Mouse (Mus musculus) hindbrain, embryonic 14.5 days (tissue): Measurements from ENCODE around the gene Mvd. TPM values are rescaled to one million over a fixed set of nuclear protein-coding genes. Genes with fewer than 3 reads are reported as not detected.

Experiments used
- ATAC-seq: fragments of 200-750 bp; cut with Nextera tagmentation; 2 replicates; pipeline ENCODE4 v1.8.0; 2017; ENCODE audit warnings: moderate number of reproducible peaks, mild to moderate bottlenecking, moderate TSS enrichment, moderate library complexity; ENCODE audit not compliant: low FRiP score
- DNase-seq: peaks from one replicate; pipeline ENCODE4 v3.0.0-alpha.2; 2015; ENCODE audit warnings: low spot score
- H3K27ac ChIP-seq: fragments of 300-500 bp; sonication (generic); 2 replicates; pipeline ENCODE4 v1.5.1; 2014; ENCODE audit warnings: mild to moderate bottlenecking, moderate library complexity
- H3K27me3 ChIP-seq: fragments of 300-500 bp; sonication (generic); 2 replicates; pipeline ENCODE4 v1.6.1; 2014; ENCODE audit warnings: mild to moderate bottlenecking, low read length, mixed read lengths; ENCODE audit not compliant: control insufficient read depth, insufficient read depth
- H3K36me3 ChIP-seq: fragments of 300-500 bp; sonication (generic); replicated peaks from 2 replicates; pipeline ENCODE4 v1.6.1; 2014; ENCODE audit not compliant: control insufficient read depth, insufficient read depth
- H3K4me1 ChIP-seq: fragments of 300-500 bp; sonication (generic); replicated peaks from 2 replicates; pipeline ENCODE4 v1.6.1; 2014; ENCODE audit warnings: antibody characterized with exemption, low read length, mixed read lengths; ENCODE audit not compliant: control insufficient read depth, insufficient read depth
- H3K4me2 ChIP-seq: fragments of 300-500 bp; sonication (generic); replicated peaks from 2 replicates; pipeline ENCODE4 v1.6.1; 2014; ENCODE audit warnings: mild to moderate bottlenecking, moderate library complexity
- H3K4me3 ChIP-seq: fragments of 300-500 bp; sonication (generic); replicated peaks from 2 replicates; pipeline ENCODE4 v1.5.1; 2014; ENCODE audit warnings: mild to moderate bottlenecking, low read length
- H3K9ac ChIP-seq: fragments of 300-500 bp; sonication (generic); 2 replicates; pipeline ENCODE4 v1.6.1; 2014
- H3K9me3 ChIP-seq: fragments of 300-500 bp; sonication (generic); 2 replicates; pipeline ENCODE4 v1.6.1; 2016; ENCODE audit warnings: low read length; ENCODE audit not compliant: control insufficient read depth
- WGBS: fragments of 180-500 bp; shearing (Covaris S2); extraction: QIAGEN DNeasy Blood & Tissue Kit; methylation state at CpG from one replicate; pipeline ENCODE4 v1.1.7; 2014; 5-methylcytosine and 5-hydroxymethylcytosine counted together
- polyA plus RNA-seq: library from polyadenylated mRNA; unstranded; fragments of >200 nt; fragmentation: Nextera tagmentation; extraction: Ambion mirVana; gene quantifications from 2 replicates; pipeline ENCODE4 v1.2.1, GENCODE M21; 2014

Mvd gene
- polyA plus RNA-seq, 1 experiment from 2014 or later: 61.3 TPM

DNA sequence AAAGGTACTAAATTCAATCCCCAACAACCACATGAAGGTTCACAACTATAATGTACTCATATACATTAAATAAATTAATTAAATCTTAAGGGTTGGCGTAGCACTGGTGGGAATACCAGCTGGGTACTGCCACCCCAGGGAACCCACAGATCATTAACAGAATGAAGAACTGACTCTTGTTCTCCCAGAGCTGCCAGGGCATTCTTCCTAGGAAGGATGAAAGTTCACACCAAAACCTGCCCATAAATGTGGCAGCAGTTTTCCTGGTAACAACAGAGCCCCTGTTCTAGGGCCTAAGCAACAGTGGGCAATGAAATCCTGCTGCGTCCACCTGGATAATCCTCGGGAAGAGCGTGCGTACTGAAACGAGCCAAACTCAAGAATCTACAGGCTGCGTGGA is 866 bp downstream of the Mvd start:
- Histone ChIP-seq H3K9me3 (no peaks in the 10 kb centered on the region), H3K9ac (peak overlapping the region; percentile 80), H3K4me2 (peak overlapping the region; percentile 85), H3K4me3 (peak overlapping the region; percentile 74), H3K27ac (peak overlapping the region; percentile 85), H3K27me3 (no peaks in the 10 kb centered on the region), H3K4me1 (peaks cover 23% of the 10 kb centered on the region), H3K36me3 (peaks cover 21% of the 10 kb centered on the region)
- DNase-seq: no peak
- no peak for ATAC-seq
- 14% methylated on average over 7 of the region's 7 CpGs for WGBS

DNA sequence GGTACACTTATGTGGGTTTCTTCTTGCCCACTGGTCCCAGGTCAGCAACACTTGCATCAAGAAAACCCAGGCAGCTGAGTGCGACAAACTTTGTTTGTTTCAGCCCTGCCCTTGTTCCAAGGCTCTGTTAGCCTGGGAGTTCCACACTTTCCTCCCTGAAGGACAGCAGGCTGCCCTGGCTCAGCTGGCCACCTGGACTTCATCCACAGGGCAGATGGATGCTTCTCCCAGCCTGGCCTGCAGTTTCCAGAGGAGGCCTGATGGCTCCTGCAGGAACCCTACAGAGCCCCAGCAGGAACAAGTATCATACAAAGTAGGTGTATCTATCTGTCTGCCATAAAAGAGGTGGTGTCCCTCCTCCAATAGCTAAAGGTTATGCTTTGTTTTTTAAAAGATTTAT is 1.9 kb downstream of the Mvd start:
- no peak for ATAC-seq
- 100% methylated on average over 1 of the region's 1 CpGs for WGBS
- no peak overlapping the region for H3K9ac ChIP-seq
- no peak overlapping the region for H3K27ac ChIP-seq
- peaks cover 30% of the 10 kb centered on the region for H3K36me3 ChIP-seq
- peaks cover 23% of the 10 kb centered on the region for H3K4me1 ChIP-seq
- no peak for DNase-seq
- H3K4me3 ChIP-seq: no peak overlapping the region
- no peaks in the 10 kb centered on the region for H3K27me3 ChIP-seq
- no peaks in the 10 kb centered on the region for H3K9me3 ChIP-seq
- H3K4me2 ChIP-seq: no peak overlapping the region

DNA sequence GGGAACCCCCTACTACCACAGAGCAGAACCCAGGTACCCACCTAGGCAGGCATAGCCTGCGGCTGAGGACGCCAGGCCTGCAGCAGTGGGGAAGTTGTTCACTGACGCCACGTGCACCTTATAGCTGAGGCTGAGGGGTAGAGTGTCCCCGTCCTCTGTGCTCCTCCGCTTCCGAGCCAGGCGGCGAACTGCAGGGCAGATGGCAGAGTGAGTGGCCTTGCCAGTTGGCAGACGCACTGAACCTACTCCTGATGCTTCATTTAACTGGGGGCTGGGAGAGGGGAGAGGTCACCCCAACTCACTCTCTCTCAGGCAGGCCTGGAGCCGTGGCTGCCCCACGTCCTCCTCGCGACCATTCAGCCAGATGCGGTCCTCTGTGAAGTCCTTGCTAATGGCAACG is 3.9 kb downstream of the Mvd start:
- WGBS: 96% methylated on average over 16 of the region's 16 CpGs
- peaks cover 10% of the 10 kb centered on the region; the same call in 1 of the 2 replicates for H3K4me1 ChIP-seq
- H3K9ac ChIP-seq: no peak overlapping the region
- ATAC-seq (no peak), DNase-seq (no peak)
- H3K4me2 ChIP-seq: no peak overlapping the region
- H3K27me3 ChIP-seq: no peaks in the 10 kb centered on the region
- H3K36me3 ChIP-seq: peaks cover 49% of the 10 kb centered on the region
- H3K4me3 ChIP-seq: no peak overlapping the region
- H3K27ac ChIP-seq: no peak overlapping the region
- H3K9me3 ChIP-seq: no peaks in the 10 kb centered on the region

DNA sequence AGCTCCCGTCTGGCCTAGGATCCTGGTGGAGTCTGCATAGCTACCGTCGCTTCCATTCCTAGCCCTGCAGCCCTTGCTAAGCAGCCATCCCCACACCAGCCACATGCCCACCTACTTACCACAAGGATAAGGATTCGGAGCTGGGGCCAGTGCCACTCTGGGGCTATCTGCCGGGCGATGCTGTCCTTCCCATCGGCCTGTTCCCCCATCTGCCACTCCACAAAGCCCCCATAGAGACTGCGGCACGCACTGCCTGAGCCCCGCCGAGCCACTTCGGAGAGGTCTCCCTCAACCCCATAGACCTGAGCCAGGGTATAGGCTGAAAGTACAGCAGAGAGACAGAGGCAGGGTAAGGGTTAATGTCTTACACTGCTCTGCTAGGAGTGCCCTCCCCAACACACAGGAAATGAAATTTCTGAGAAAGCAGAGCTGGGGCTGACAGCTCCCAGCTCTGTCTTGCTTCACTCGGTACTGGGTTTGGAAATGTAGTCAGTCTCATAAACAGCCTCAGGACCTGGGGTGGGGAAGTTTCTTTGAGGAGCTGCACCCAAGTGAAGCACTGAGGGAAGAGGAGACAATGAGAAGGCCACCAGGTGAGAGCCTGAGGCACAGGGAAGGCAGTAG is 5.4 kb downstream of the Mvd start:
- no peak overlapping the region for H3K27ac ChIP-seq
- ATAC-seq (no peak), DNase-seq (no peak)
- H3K4me3 ChIP-seq: no peak overlapping the region
- no peaks in the 10 kb centered on the region for H3K9me3 ChIP-seq
- H3K4me1 ChIP-seq: peaks cover 10% of the 10 kb centered on the region; the same call in 1 of the 2 replicates
- WGBS: 94% methylated on average over 13 of the region's 13 CpGs
- peaks cover 3% of the 10 kb centered on the region; the same call in 1 of the 2 replicates for H3K27me3 ChIP-seq
- no peak overlapping the region for H3K4me2 ChIP-seq
- H3K9ac ChIP-seq: no peak overlapping the region
- peaks cover 61% of the 10 kb centered on the region for H3K36me3 ChIP-seq

DNA sequence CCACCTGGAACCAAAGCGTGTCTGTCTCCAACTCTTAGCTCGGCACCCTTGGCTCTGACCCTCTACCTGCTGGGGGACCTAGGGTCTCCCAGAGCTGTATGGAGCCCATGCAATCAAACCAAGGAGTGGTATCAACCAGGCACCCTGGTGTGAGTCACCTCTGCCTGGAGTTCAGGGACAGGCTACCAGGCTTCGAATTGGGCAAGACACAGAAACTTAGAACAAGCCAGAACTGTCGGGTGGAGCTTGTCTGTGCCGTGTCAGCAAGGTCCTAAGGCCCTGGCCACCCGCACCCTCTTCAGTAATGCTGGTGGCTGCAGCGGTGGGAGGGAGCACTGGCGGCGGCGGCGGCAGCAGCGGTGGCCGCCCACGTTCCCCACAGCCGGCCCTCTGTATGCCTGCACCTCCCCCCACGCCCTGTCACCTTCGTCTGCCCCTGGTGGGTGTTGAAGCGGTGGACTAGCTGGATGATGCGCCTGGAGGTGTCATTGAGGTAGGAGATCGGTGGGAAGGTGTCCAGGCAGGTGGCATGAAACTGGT is 6.6 kb downstream of the Mvd start:
- 90% methylated on average over 14 of the region's 20 CpGs for WGBS
- H3K36me3 ChIP-seq: peaks cover 61% of the 10 kb centered on the region
- no peak for ATAC-seq

DNA sequence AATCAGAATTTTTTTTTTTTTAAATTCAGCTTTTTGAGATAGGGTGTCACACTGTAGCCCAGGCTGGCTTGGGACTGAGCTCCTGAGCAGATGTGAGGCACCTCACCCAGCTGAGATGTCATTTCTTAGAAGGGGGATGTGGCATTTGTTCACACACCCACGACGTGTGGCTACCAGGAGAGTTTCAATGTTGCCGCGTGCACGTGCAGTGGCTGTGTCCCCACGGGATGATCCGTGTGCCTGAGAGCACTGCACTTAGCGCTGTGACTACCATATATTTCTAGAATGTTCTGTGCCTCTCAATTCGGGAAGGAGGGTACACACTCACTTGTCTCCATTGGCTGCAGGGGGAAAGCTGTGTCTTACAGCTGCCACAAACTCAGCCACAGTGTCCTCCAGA is 7.1 kb downstream of the Mvd start:
- no peak overlapping the region for H3K4me3 ChIP-seq
- DNase-seq: no peak
- no peaks in the 10 kb centered on the region for H3K9me3 ChIP-seq
- H3K27me3 ChIP-seq: peaks cover 6% of the 10 kb centered on the region; the same call in 1 of the 2 replicates
- 95% methylated on average over 9 of the region's 9 CpGs for WGBS
- H3K27ac ChIP-seq: no peak overlapping the region
- ATAC-seq: no peak
- H3K36me3 ChIP-seq: peaks cover 61% of the 10 kb centered on the region
- H3K4me2 ChIP-seq: no peak overlapping the region
- peaks cover 9% of the 10 kb centered on the region for H3K4me1 ChIP-seq
- no peak overlapping the region for H3K9ac ChIP-seq

More for the DNA sequence above, 6.6 kb downstream of the Mvd start:
- Histone ChIP-seq H3K27ac (no peak overlapping the region), H3K4me1 (peaks cover 6% of the 10 kb centered on the region), H3K9me3 (no peaks in the 10 kb centered on the region), H3K4me2 (no peak overlapping the region), H3K4me3 (no peak overlapping the region), H3K9ac (no peak overlapping the region), H3K27me3 (peaks cover 6% of the 10 kb centered on the region; the same call in 1 of the 2 replicates)
- DNase-seq: no peak

DNA sequence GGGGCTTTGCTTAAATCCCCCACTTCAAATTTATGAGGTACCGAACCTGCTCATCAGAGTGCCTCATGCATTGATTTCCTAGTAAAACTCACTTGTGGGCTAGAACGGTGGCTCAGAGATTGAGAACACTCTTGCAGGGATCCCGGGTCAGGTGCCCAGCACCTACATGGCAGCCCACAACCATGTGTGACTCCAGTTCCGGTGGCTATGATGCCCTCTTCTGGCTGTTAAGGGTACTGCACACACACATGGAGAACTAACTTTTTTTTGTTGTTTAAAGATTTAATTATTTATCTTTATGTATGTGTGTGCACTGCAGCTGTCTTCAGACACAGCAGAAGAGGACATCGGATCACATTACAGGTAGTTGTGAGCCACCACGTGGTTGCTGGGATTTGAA is 7.8 kb downstream of the Mvd start:
- H3K36me3 ChIP-seq: peaks cover 61% of the 10 kb centered on the region
- H3K4me2 ChIP-seq: no peak overlapping the region
- no peak overlapping the region for H3K27ac ChIP-seq
- ATAC-seq: no peak
- DNase-seq: no peak
- H3K4me3 ChIP-seq: no peak overlapping the region
- H3K9ac ChIP-seq: no peak overlapping the region
- peaks cover 9% of the 10 kb centered on the region for H3K4me1 ChIP-seq
- WGBS: 93% methylated on average over 6 of the region's 6 CpGs
- H3K9me3 ChIP-seq: no peaks in the 10 kb centered on the region
- H3K27me3 ChIP-seq: peaks cover 6% of the 10 kb centered on the region; the same call in 1 of the 2 replicates

DNA sequence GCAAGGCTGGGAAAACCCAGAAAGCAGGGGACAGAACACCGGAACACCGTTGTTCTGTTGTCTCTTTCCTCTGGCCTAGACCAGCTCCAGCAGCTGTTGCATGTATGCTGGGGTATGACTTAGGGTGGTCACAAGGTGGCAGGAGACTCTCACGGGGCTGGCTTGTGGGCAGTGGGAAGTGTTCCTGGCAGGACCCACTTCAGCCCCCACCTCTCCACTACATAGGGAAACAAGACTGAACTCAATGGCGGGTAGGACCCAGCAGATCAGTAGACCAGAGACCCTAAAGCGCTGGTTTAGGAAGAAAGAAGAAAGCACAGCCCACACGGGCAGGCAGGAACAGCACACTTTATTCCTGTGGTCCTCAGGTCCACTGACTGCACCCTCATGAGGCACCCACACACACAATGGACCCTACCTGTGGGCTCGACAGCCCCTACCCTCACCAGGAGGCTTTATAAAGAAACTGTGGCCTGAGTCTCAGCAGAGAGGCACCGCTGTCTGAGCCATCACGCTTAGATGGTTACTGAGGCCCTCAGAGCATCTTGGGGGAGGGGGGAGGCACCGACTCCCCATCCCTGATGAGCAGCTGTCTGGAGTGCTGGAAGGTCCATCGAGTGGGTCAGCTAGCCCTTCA is 9.8 kb downstream of the Mvd start:
- Histone ChIP-seq H3K27ac (no peak overlapping the region), H3K9ac (no peak overlapping the region)
- no peak for ATAC-seq

DNA sequence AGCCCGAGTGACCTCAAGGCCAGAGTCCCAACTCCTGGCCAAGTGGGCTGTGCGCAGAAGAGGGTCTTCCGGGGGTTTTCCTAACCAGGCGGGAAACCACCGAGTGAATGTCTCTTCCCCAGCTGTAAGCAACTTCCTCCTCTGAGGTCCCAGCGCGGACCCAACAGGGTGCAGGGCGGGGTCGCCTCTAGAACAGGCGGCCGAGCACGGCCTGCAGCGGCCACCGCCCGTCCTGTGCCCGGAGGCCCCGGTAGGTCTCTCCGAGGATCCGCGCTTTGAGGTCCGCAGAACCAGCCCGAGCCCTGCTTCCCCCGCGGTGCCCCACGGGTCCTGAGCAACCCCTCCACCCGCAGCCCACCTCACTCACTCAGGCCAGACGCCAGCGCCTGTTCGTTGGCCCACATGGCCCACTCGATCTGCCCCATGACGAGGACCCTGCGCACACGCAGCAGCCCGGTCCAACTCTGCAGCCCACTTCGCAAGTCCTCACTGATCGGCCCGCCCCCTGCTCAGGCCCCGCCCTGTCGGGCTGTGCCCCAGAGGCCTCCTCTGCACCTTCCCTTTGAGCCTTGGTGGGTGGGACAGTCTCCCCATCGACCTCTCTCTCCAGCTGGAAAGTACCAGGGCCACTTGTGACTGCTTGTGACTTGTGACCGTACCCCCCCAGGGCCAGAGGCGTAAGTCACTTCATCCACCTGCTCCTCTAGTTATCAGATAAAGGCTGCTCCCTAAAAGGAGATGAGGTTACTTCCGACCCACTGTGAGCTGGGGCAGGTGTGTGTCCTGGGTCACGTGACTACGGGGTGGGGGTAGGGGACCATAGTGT is 10.6 kb downstream of the Mvd start, which contains the start of gene Cyba:
TSS of gene Cyba (minus strand) at position 488 of the 826 bp plus-strand sequence.
- H3K9ac ChIP-seq: peak within 1 kb of the TSS; percentile 46
- 7% methylated on average over 44 of the region's 45 CpGs for WGBS
- peaks cover 43% of the 10 kb centered on the region for H3K36me3 ChIP-seq
- H3K27me3 ChIP-seq: peaks cover 6% of the 10 kb centered on the region; the same call in 1 of the 2 replicates
- no peaks in the 10 kb centered on the region for H3K9me3 ChIP-seq
- H3K27ac ChIP-seq: no peak within 1 kb of the TSS
- H3K4me2 ChIP-seq: peak within 1 kb of the TSS; percentile 52
- DNase-seq (no peak), ATAC-seq (peak; percentile 55; the same call in 1 of the 2 replicates)
- H3K4me3 ChIP-seq: peak within 1 kb of the TSS; percentile 30
- peaks cover 9% of the 10 kb centered on the region for H3K4me1 ChIP-seq

More for the DNA sequence above, 9.8 kb downstream of the Mvd start:
- 76% methylated on average over 11 of the region's 11 CpGs for WGBS
- H3K9me3 ChIP-seq: no peaks in the 10 kb centered on the region
- peaks cover 6% of the 10 kb centered on the region; the same call in 1 of the 2 replicates for H3K27me3 ChIP-seq
- DNase-seq: no peak
- peaks cover 50% of the 10 kb centered on the region for H3K36me3 ChIP-seq
- peaks cover 9% of the 10 kb centered on the region for H3K4me1 ChIP-seq
- H3K4me2 ChIP-seq: no peak overlapping the region; the same call in 1 of the 2 replicates
- no peak overlapping the region for H3K4me3 ChIP-seq
